Mouse (Mus musculus) ES-E14 (cell line): ENCODE measurements around the gene Mbnl1. TPM values are rescaled to one million over a fixed set of nuclear protein-coding genes. Genes with fewer than 3 reads are reported as not detected.
A peak's percentile ranks its signal among the peaks of the same experiment; 100 is the strongest.

Source experiments
- DNase-seq: peaks from one replicate; pipeline ENCODE4 v3.0.0-alpha.2; 2013; ENCODE audit warnings: low read depth, low spot score
- H3K27ac ChIP-seq: 2 replicates; pipeline ENCODE4 v1.5.1; 2012; ENCODE audit warnings: low read depth, mild to moderate bottlenecking, low read length, moderate library complexity, mixed read lengths; ENCODE audit not compliant: poor library complexity, insufficient read depth, severe bottlenecking
- H3K36me3 ChIP-seq: 2 replicates; pipeline ENCODE4 v1.6.1; 2012; ENCODE audit warnings: mild to moderate bottlenecking, low read length, moderate library complexity, mixed read lengths; ENCODE audit not compliant: control insufficient read depth, poor library complexity, insufficient read depth, severe bottlenecking
- H3K4me1 ChIP-seq, 2 experiments: fragments of 150-350 bp in 1 of 2; sonication (generic) in 1 of 2; 2 replicates each; pipeline ENCODE4 v1.6.1; 2012; ENCODE audit warnings: low read length in 2 of 2, mild to moderate bottlenecking in 1 of 2, mixed read lengths in 1 of 2; ENCODE audit not compliant: control insufficient read depth in 2 of 2, insufficient read depth in 2 of 2, poor library complexity in 1 of 2
- H3K4me3 ChIP-seq, 2 experiments: fragments of 150-350 bp in 1 of 2; sonication (generic) in 1 of 2; 2 replicates each; pipeline ENCODE4 v1.5.1; 2012; ENCODE audit warnings: low read length in 2 of 2, low read depth in 1 of 2, mild to moderate bottlenecking in 1 of 2, mixed read lengths in 1 of 2; ENCODE audit not compliant: insufficient read depth in 1 of 2, poor library complexity in 1 of 2, severe bottlenecking in 1 of 2
- H3K9ac ChIP-seq: 2 replicates; pipeline ENCODE4 v1.6.1; 2012; ENCODE audit warnings: low read depth, mild to moderate bottlenecking, low read length, mixed read lengths; ENCODE audit not compliant: poor library complexity, insufficient read depth, severe bottlenecking
- H3K9me3 ChIP-seq: fragments of 150-350 bp; sonication (generic); 2 replicates; pipeline ENCODE4 v1.6.1; 2012; ENCODE audit warnings: low read depth, mild to moderate bottlenecking, low read length; ENCODE audit not compliant: control insufficient read depth, insufficient read depth
- CHD2 ChIP-seq: IDR thresholded peaks from 2 replicates; pipeline ENCODE4 v1.6.1; 2014; ENCODE audit warnings: mild to moderate bottlenecking, low read depth, low read length, inconsistent platforms
- HCFC1 ChIP-seq: IDR thresholded peaks from 2 replicates; pipeline ENCODE4 v1.6.1; 2012; ENCODE audit warnings: low read length, inconsistent platforms, borderline replicate concordance; ENCODE audit not compliant: insufficient read depth
- MAFK ChIP-seq: IDR thresholded peaks from 2 replicates; pipeline ENCODE4 v1.6.1; 2014; ENCODE audit warnings: mild to moderate bottlenecking, low read depth, low read length, inconsistent platforms; ENCODE audit not compliant: insufficient read depth
- ZC3H11A ChIP-seq: IDR thresholded peaks from 2 replicates; pipeline ENCODE4 v1.6.1; 2012; ENCODE audit warnings: low read depth, mild to moderate bottlenecking, inconsistent platforms, low read length, borderline replicate concordance
- ZNF384 ChIP-seq: IDR thresholded peaks from 2 replicates; pipeline ENCODE4 v1.6.1; 2012; ENCODE audit warnings: low read depth, low read length, inconsistent platforms
- in situ Hi-C, 2 experiments: fragments of 600-800 bp; cut with MboI; formaldehyde crosslinking; loops; one replicate each; pipeline ENCODE4 v1.15.1; 2025; ENCODE audit warnings: low sequenced_read_pairs in 2 of 2, inconsistent platforms in 1 of 2; ENCODE audit not compliant: unreplicated experiment in 2 of 2
- total RNA-seq: library from RNA; depleted of rRNA; stranded (reverse); fragments of 300-350 nt; gene quantifications from 2 replicates; pipeline ENCODE4 v1.2.3, GENCODE M21; 2012; rRNA removed

Mbnl1 gene
- total RNA-seq, result 19.9 and 27.0 TPM in 2 replicates

DNA sequence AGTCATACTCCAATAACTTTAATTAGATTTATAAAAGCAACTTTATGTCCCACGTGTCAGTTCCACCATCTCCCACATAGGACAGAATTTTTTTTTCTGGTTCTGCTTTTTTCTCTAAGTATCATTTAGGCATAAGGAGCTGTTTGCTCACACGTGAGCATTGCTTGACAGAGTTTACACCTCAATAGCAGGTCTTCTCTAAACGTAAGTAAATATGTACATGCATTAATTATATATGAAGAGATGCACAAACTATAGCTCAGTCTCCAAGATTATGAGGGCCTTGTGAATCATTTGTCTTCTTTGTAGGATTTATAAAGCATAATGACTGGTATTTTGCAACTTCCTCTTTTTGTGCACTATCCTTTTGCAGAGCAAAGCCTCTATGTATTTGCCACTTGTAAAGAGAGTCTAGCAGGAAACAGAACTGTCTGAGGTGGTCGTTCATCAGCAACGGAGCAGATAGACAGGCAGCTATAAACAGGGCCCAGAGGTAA is at the start of gene Mbnl1:
Mbnl1 (plus strand) TSS at position 150 of the 497 bp plus-strand sequence.
- no peak within 1 kb of the TSS for H3K4me3 ChIP-seq
- TF ChIP-seq CHD2 (no peak), HCFC1 (no peak), MAFK (no peak), ZNF384 (no peak), ZC3H11A (no peak)
- no peak within 1 kb of the TSS for H3K9ac ChIP-seq
- no peak for DNase-seq
- H3K36me3 ChIP-seq, result no peaks in the 10 kb centered on the region
- in situ Hi-C loops, result no loop called here
- H3K27ac ChIP-seq, result no peak within 1 kb of the TSS
- H3K4me1 ChIP-seq, result no peaks in the 10 kb centered on the region
- H3K9me3 ChIP-seq, result no peaks in the 10 kb centered on the region

DNA sequence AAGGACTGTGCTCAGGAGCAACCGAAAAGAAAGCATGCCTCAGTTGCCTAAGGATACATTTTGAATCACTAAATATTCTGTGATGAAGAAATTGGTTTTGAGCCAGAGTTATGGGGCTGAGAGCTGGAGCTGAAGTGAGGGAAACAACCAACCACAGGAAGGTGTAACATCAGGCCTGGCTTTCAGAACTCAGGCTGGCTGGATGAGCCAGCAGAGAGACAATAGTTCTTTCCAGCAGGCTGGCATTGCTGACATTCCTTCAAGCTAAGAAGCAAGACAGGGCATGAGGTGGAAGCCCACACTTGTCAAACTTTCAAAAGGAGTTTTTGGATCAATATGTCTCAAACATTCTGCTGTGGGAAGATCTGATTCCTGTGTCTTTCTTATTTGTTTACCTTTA is 48.5 kb upstream of the Mbnl1 start:
- TF ChIP-seq MAFK, result no peak
- no peak for TF ChIP-seq ZC3H11A
- TF ChIP-seq CHD2, result no peak
- TF ChIP-seq HCFC1, result no peak
- no peak for TF ChIP-seq ZNF384
- Histone ChIP-seq H3K9ac (no peak overlapping the region), H3K9me3 (no peaks in the 10 kb centered on the region), H3K36me3 (no peaks in the 10 kb centered on the region), H3K27ac (no peak overlapping the region), H3K4me1 (no peaks in the 10 kb centered on the region), H3K4me3 (no peak overlapping the region)
- no peak for DNase-seq
- in situ Hi-C loops, result no loop called here

DNA sequence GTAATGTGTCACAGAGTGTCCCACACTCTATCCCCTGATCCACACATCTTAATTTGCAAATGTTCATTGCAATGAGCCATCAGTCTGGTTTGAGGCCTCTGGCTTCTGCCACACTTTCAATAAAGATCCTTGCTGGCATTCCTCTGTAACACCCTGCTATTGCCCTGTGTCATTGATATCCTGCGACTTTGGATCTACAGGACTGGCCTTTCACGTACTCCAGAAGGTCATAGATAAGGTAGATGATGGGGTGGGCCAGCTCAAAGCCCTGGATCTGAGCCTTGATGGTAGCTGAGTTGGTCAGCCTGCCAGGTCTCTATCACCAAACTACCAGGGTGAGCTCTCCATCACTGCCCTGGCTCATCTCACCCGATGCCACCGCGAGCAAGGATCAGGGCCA is 43.6 kb upstream of the Mbnl1 start:
- no peak overlapping the region for H3K27ac ChIP-seq
- TF ChIP-seq CHD2, result no peak
- no peak for TF ChIP-seq ZNF384
- no peak for TF ChIP-seq ZC3H11A
- no peak for TF ChIP-seq MAFK
- no peak for TF ChIP-seq HCFC1
- H3K9me3 ChIP-seq, result no peaks in the 10 kb centered on the region
- in situ Hi-C loops, result no loop called here
- H3K36me3 ChIP-seq, result no peaks in the 10 kb centered on the region
- no peaks in the 10 kb centered on the region for H3K4me1 ChIP-seq
- no peak for DNase-seq
- H3K9ac ChIP-seq, result no peak overlapping the region
- H3K4me3 ChIP-seq, result no peak overlapping the region

DNA sequence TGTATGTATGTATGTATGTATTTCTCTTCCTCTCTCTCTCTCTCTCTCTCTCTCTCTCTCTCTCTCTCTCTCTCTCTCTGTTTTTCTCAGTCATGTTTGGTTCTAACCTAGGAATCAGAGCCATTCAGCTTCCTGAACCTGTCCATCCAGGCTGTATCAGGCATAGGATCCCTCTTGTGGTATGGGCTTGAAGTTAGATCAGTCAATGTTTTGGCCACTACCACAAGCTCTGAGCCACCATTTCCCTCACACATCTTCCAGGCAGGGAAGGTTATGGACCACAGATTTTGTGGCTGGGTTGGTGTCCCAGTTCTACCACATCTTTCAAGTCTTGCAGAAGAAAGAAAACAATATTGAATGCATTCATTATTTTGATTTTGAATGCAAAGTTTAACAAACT is 35.4 kb upstream of the Mbnl1 start:
- Histone ChIP-seq H3K36me3 (no peaks in the 10 kb centered on the region), H3K9me3 (no peaks in the 10 kb centered on the region), H3K4me3 (peak overlapping the region in 1 of 2 experiments; percentile 24; a peak in 1 of 4 replicates), H3K27ac (no peak overlapping the region), H3K4me1 (no peaks in the 10 kb centered on the region), H3K9ac (no peak overlapping the region)
- no peak for DNase-seq
- TF ChIP-seq MAFK, result no peak
- no peak for TF ChIP-seq ZNF384
- TF ChIP-seq ZC3H11A, result no peak
- TF ChIP-seq CHD2, result no peak
- TF ChIP-seq HCFC1, result no peak
- in situ Hi-C loops, result no loop called here

GRCm38 (mm10) chr3:60437678-60438232 is 34.9 kb upstream of the Mbnl1 start:
- H3K9ac ChIP-seq, result no peak overlapping the region
- in situ Hi-C loops, result no loop called here
- TF ChIP-seq HCFC1, result no peak
- no peak for TF ChIP-seq CHD2
- no peak for TF ChIP-seq ZC3H11A
- TF ChIP-seq MAFK, result no peak
- H3K4me3 ChIP-seq, result no peak overlapping the region
- no peaks in the 10 kb centered on the region for H3K4me1 ChIP-seq
- H3K27ac ChIP-seq, result no peak overlapping the region
- no peaks in the 10 kb centered on the region for H3K9me3 ChIP-seq
- H3K36me3 ChIP-seq, result no peaks in the 10 kb centered on the region
- DNase-seq, result no peak
